Mouse (Mus musculus): Measurements from ENCODE around the gene Akap9. TPM values are rescaled to one million over a fixed set of nuclear protein-coding genes. Genes with fewer than 3 reads are reported as not detected.
A peak's percentile ranks its signal among the peaks of the same experiment; 100 is the strongest.
"Not testable (repeated sequence)": the region's sequence is repeated elsewhere in the genome, so short reads cannot be mapped to it uniquely, and the experiment has no call there.

The Akap9 gene
- polyA plus RNA-seq (2012; fragmentation: generic; extraction: Trizol), result 3.0 TPM

DNA sequence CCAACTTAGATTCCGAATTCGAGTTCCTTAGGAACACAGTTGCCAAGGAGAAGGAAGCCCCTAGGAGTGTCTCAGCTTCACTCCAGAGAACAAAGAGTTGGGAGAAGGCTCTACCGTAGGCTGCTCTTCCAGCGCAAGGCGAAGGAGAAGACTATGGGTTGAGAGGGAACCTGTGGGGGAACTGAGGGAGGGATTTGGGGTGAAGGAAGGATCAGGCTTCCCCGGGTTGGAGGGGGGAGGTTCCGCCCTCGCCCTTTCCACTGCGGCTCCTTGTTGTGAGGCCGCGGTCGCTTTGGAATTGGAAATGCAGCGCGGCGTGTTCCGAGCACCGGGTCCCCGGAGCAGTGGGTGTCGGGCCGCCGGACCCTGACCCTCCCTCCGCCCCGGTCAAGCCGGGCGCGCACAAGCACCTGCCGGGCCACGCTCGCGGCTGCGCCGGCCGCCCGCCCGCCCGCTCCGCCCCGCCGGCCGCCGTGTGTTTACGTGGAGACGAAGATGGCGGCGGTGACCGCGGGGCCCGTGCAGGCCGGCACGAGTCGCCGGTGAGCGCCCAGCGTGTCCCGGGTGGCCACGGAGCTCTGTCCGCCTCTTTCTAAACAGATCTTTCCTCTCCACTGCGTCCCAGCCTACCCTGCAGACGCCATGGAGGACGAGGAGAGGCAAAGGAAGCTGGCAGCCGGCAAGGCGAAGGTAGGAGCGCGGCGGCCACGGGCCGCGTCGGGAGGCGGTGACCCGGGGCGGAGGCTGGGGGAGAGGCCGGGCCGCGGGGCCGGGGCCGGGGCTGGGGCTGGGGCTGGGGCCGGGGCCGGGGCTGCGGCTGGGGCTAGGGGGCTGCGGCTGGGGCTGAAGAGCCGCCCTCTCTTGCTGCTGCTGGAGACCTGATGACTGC is at the start of gene Akap9:
Gene Akap9 (plus strand): TSS at position 254 of the 889 bp plus-strand sequence.
- peak within 1 kb of the TSS; percentile 80 for H3K4me2 ChIP-seq (ENCODE audit: low read depth)
- peak within 1 kb of the TSS; percentile 87 for H3ac ChIP-seq (ENCODE audit: control insufficient read depth, insufficient read length)
- TF ChIP-seq TCF12 (IDR thresholded peaks at IDR 0.05; ENCODE audit: insufficient read depth, poor library complexity, severe bottlenecking) (no peak), SRF (IDR thresholded peaks at IDR 0.05; ENCODE audit: control insufficient read depth, insufficient read length, low read depth) (no peak), CEBPB (IDR thresholded peaks at IDR 0.05; ENCODE audit: insufficient read depth, poor library complexity, severe bottlenecking) (no peak), MYOG (IDR thresholded peaks at IDR 0.05; ENCODE audit: control insufficient read depth in 1 of 3, insufficient read depth in 1 of 3, insufficient read length in 2 of 3, low read depth in 2 of 3) (peak in 2 of 3 experiments; percentile 4 to 29), MAX (IDR thresholded peaks at IDR 0.05; ENCODE audit: low read depth) (no peak), MYOD1 (IDR thresholded peaks at IDR 0.05; ENCODE audit: control insufficient read depth in 1 of 3, insufficient read length in 2 of 3, low read depth in 2 of 3) (peak in 2 of 3 experiments; percentile 22 to 64), TCF3 (IDR thresholded peaks at IDR 0.05; ENCODE audit: insufficient read length, low read depth) (no peak), POLR2AphosphoS2 (IDR thresholded peaks at IDR 0.05; ENCODE audit: insufficient read length, low read depth) (no peak), USF1 (IDR thresholded peaks at IDR 0.05; ENCODE audit: low read depth) (no peak), REST (IDR thresholded peaks at IDR 0.05; ENCODE audit: insufficient read depth, insufficient read length) (no peak), E2F4 (IDR thresholded peaks at IDR 0.05; ENCODE audit: insufficient read depth) (no peak), POLR2A (IDR thresholded peaks at IDR 0.05; ENCODE audit: insufficient read length, low read depth) (peak; percentile 78)
- H3K27me3 ChIP-seq (ENCODE audit: control insufficient read depth, insufficient read depth, insufficient read length), result no peaks in the 10 kb centered on the region
- peaks cover 32% of the 10 kb centered on the region for H3K79me2 ChIP-seq (ENCODE audit: control insufficient read depth, insufficient read depth)
- no peaks in the 10 kb centered on the region for H3K36me3 ChIP-seq (ENCODE audit: control insufficient read depth, insufficient read depth)
- peak within 1 kb of the TSS; percentile 83 for H3K4me3 ChIP-seq

DNA sequence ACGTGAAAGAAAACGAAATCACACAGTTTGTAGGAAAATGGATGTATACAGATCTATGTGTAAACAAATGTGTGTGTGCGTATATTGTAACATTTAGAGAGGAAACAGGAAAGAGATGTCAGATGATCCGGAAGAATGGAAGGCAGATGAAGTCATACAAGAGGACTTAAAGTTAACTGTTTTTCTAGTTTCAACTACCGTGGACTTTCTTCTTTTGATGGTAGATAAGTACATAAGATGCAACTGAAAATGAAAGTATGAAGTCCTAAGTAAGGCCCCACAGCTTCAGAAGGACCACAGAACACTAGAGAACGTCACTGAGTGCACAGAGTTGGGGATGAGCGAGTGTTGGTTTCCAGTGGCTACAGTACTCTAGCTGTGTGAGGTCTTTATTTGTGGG is 41.0 kb upstream of the Akap9 start:
- not testable (repeated sequence) for H3K27me3 ChIP-seq (ENCODE audit: control insufficient read depth, insufficient read depth, insufficient read length); H3K4me3 ChIP-seq; H3K79me2 ChIP-seq (ENCODE audit: control insufficient read depth, insufficient read depth); H3ac ChIP-seq (ENCODE audit: control insufficient read depth, insufficient read length); H3K36me3 ChIP-seq (ENCODE audit: control insufficient read depth, insufficient read depth); H3K4me2 ChIP-seq (ENCODE audit: low read depth)

DNA sequence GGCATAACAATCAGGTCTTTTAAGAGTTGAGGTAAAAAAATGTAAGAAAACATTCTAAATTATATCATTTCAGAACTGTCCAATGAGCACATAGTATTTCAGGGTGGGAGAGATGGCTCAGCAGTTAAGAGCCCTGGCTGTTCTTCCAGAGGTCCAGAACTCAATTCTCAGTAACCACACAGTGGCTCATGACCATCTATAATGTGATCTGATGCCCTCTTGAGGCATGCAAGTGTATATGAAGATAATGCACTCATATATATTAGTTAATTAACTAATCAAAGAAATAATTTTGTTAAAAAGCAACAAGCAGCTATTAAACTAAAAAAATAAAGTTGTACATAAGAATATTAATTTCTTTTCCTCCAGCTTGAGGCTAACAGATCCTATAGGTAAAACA is 38.7 kb upstream of the Akap9 start:
- TF ChIP-seq MYOD1 (IDR thresholded peaks at IDR 0.05; ENCODE audit: control insufficient read depth in 1 of 3, insufficient read length in 2 of 3, low read depth in 2 of 3), result no peak
- TF ChIP-seq SRF (IDR thresholded peaks at IDR 0.05; ENCODE audit: control insufficient read depth, insufficient read length, low read depth), result no peak
- no peak for TF ChIP-seq POLR2A (IDR thresholded peaks at IDR 0.05; ENCODE audit: insufficient read length, low read depth)
- Histone ChIP-seq H3K36me3 (ENCODE audit: control insufficient read depth, insufficient read depth) (no peaks in the 10 kb centered on the region), H3K4me3 (no peak overlapping the region), H3ac (ENCODE audit: control insufficient read depth, insufficient read length) (no peak overlapping the region), H3K79me2 (ENCODE audit: control insufficient read depth, insufficient read depth) (peaks cover 8% of the 10 kb centered on the region), H3K27me3 (ENCODE audit: control insufficient read depth, insufficient read depth, insufficient read length) (no peaks in the 10 kb centered on the region), H3K4me2 (ENCODE audit: low read depth) (no peak overlapping the region)

DNA sequence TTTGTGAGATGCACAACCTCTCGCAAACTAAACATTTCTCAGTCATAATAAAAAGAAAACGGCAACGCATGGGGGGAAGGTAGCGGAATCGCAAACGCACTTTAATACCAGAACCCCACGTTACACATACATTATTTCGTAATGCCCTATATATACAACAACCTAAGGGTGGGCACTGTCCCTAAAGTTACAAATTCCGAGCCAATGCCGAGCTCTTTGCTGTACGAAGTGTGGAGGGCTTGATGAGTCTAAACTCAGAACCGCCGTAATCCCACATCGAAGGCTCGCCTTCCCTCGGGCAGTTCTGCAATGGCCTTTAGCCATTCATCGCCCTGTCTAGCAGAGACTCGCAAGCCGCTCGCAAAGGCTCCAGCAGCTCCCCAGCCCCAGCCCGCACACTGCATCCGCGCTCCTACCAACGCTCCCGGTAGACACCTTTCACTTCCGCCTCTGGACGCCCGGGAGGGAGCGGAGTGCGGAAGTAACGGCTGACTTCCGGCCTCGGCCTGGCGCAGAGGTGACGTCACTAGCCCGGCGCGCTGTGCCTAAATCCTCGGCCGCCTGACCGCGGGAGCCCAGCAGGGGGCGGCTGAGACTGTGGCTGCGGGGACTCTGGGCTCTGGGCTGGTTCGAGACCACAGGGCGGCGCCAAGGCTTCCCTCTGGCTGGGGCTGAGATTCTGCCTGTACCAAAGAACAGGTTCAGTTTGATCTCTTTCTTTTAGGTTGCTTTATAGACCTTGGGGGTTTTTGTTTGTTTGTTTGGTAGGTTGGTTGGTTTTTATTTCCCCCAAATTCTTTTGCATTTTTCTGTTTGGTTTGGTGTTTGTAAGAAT is 34.2 kb upstream of the Akap9 start, which contains the start of gene Mterf1a:
Gene Mterf1a (minus strand): TSS at position 475 of the 835 bp plus-strand sequence.
- Histone ChIP-seq H3K4me2 (ENCODE audit: low read depth) (peak within 1 kb of the TSS; percentile 93), H3K4me3 (peak within 1 kb of the TSS; percentile 29)
- not testable (repeated sequence) for H3K79me2 ChIP-seq (ENCODE audit: control insufficient read depth, insufficient read depth); H3K36me3 ChIP-seq (ENCODE audit: control insufficient read depth, insufficient read depth); H3K27me3 ChIP-seq (ENCODE audit: control insufficient read depth, insufficient read depth, insufficient read length); H3ac ChIP-seq (ENCODE audit: control insufficient read depth, insufficient read length)

DNA sequence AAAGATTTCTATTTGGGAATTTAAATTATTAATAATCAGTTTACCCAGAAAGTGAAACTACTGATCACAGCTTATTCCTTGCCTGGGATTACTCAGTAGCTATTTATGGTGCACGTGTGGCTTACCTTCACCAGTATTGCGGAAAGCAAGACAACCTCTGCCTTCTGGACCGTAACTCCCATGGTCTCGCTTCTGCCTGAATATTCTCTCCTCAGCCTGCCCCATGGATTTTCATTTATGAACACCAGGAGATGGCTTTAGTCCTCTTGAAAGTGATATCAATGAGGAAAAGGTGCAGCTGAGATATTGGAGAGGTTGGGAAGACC is 33.6 kb upstream of the Akap9 start:
- H3K36me3 ChIP-seq (ENCODE audit: control insufficient read depth, insufficient read depth); H3ac ChIP-seq (ENCODE audit: control insufficient read depth, insufficient read length); H3K79me2 ChIP-seq (ENCODE audit: control insufficient read depth, insufficient read depth); H3K27me3 ChIP-seq (ENCODE audit: control insufficient read depth, insufficient read depth, insufficient read length); H3K4me2 ChIP-seq (ENCODE audit: low read depth); H3K4me3 ChIP-seq: not testable (repeated sequence)

DNA sequence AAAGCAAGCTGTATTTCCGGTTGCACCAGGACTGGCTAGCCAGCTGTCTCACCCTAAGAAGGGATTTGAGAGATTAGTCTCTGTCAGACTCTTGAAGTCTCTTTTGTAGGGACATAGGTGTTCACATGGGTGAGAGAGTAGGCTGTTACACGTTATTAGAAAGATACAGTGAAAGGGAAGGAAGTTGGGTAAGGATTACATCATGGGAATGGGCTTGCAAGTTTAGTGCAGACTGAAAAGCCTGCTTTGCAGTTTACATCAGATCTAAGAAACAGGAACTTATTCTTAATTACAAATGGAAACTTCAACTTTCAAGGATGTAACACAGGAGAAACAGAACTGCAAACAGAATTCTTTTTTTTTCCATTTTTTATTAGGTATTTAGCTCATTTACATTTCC is 22.4 kb upstream of the Akap9 start:
- Histone ChIP-seq H3K27me3 (ENCODE audit: control insufficient read depth, insufficient read depth, insufficient read length) (peaks cover 4% of the 10 kb centered on the region), H3K4me3 (no peak overlapping the region), H3K36me3 (ENCODE audit: control insufficient read depth, insufficient read depth) (no peaks in the 10 kb centered on the region), H3K79me2 (ENCODE audit: control insufficient read depth, insufficient read depth) (no peaks in the 10 kb centered on the region), H3K4me2 (ENCODE audit: low read depth) (no peak overlapping the region), H3ac (ENCODE audit: control insufficient read depth, insufficient read length) (no peak overlapping the region)
- TF ChIP-seq USF1 (IDR thresholded peaks at IDR 0.05; ENCODE audit: low read depth), result no peak
- TF ChIP-seq TCF12 (IDR thresholded peaks at IDR 0.05; ENCODE audit: insufficient read depth, poor library complexity, severe bottlenecking), result no peak
- no peak for TF ChIP-seq MYOD1 (IDR thresholded peaks at IDR 0.05; ENCODE audit: control insufficient read depth in 1 of 3, insufficient read length in 2 of 3, low read depth in 2 of 3)
- no peak for TF ChIP-seq TCF3 (IDR thresholded peaks at IDR 0.05; ENCODE audit: insufficient read length, low read depth)
- TF ChIP-seq CEBPB (IDR thresholded peaks at IDR 0.05; ENCODE audit: insufficient read depth, poor library complexity, severe bottlenecking), result no peak
- no peak for TF ChIP-seq MYOG (IDR thresholded peaks at IDR 0.05; ENCODE audit: control insufficient read depth in 1 of 3, insufficient read depth in 1 of 3, insufficient read length in 2 of 3, low read depth in 2 of 3)
- no peak for TF ChIP-seq SRF (IDR thresholded peaks at IDR 0.05; ENCODE audit: control insufficient read depth, insufficient read length, low read depth)
- no peak for TF ChIP-seq POLR2A (IDR thresholded peaks at IDR 0.05; ENCODE audit: insufficient read length, low read depth)
- no peak for TF ChIP-seq E2F4 (IDR thresholded peaks at IDR 0.05; ENCODE audit: insufficient read depth)
- no peak for TF ChIP-seq POLR2AphosphoS2 (IDR thresholded peaks at IDR 0.05; ENCODE audit: insufficient read length, low read depth)
- no peak for TF ChIP-seq MAX (IDR thresholded peaks at IDR 0.05; ENCODE audit: low read depth)
- TF ChIP-seq REST (IDR thresholded peaks at IDR 0.05; ENCODE audit: insufficient read depth, insufficient read length), result no peak
